Mouse (Mus musculus) cerebellum, adult 2 months (tissue): Measurements from ENCODE around the gene Gm28038. TPM values are rescaled to one million over a fixed set of nuclear protein-coding genes. Genes with fewer than 3 reads are reported as not detected.

Source experiments
- DNase-seq, 2 experiments: peaks; one replicate each; pipeline ENCODE4 v3.0.0; 2021
- H3K27ac ChIP-seq: fragments of 200-500 bp; 2 replicates; pipeline ENCODE4 v1.5.1; 2012; ENCODE audit warnings: low read length, control low read depth, inconsistent platforms; ENCODE audit not compliant: insufficient read depth
- H3K27me3 ChIP-seq: fragments of 200-500 bp; 2 replicates; pipeline ENCODE4 v1.6.1; 2012; ENCODE audit warnings: inconsistent platforms, mild to moderate bottlenecking, low read length, moderate library complexity; ENCODE audit not compliant: control insufficient read depth, insufficient read depth
- H3K4me1 ChIP-seq: fragments of 200-500 bp; 2 replicates; pipeline ENCODE4 v1.6.1; 2011; ENCODE audit warnings: low read length; ENCODE audit not compliant: control insufficient read depth, insufficient read depth
- H3K4me3 ChIP-seq: fragments of 200-500 bp; replicated peaks from 2 replicates; pipeline ENCODE3; 2011; ENCODE audit warnings: mild to moderate bottlenecking, low read depth, low read length, control low read depth; ENCODE audit not compliant: insufficient read depth
- CTCF ChIP-seq: fragments of 200-500 bp; IDR thresholded peaks from 2 replicates; pipeline ENCODE4 v1.5.1; 2011; ENCODE audit warnings: low read depth, mild to moderate bottlenecking, control low read depth, low read length, moderate library complexity, borderline replicate concordance; ENCODE audit not compliant: insufficient read depth
- POLR2A ChIP-seq: fragments of 200-500 bp; IDR thresholded peaks from 2 replicates; pipeline ENCODE4 v1.6.1; 2011; ENCODE audit warnings: low read length, control low read depth, borderline replicate concordance; ENCODE audit not compliant: insufficient read depth
- WGBS: fragments of 180-500 bp; shearing (Covaris S2); methylation state at CpG from one replicate; pipeline ENCODE4 v1.1.7; 2018; 5-methylcytosine and 5-hydroxymethylcytosine counted together
- polyA plus RNA-seq: library from polyadenylated mRNA; depleted of rRNA; stranded (reverse); fragments of >200 nt; gene quantifications from 2 replicates; pipeline ENCODE4 v1.2.3, GENCODE M21; 2012

The Gm28038 gene
- polyA plus RNA-seq, 1 experiment: not detected

DNA sequence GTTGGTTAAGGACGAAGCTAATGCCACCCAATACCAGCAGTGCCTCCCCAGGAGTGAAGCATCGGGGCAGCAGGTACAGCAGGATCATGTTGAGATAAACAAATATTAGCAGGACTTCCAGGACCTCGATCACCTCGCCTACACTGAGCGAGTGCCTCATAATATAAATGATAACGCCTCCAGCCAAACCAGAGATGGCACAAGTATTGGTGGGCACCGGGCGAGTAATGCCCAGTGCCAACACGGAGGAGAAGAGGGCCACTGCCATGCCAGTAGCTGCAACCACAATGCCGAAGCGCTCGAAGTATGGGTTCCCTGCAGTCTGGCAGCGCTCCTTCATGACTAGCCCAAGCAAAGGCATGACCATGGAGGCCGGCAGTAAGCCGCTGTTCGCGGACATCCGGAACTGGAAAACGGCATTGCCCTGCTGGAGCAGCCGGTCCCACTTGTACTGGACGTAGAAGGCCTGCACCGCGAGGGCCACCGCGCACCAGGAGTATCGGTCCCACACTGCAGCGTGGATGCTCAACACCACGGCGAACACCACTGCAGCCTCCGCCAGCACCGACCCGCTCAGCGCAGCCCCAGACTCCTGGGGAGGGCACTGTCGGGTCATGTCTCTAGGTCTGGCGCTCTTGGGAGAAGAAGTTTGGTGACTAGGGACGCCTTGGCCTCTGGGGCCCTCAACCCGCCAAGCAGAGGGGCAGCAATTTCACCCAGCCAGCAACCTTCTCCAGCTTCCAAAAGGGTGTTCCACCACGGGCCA is 4.8 kb downstream of the Gm28038 start:
- DNase-seq: peak in 1 of 2 experiments; percentile 20
- H3K27me3 ChIP-seq: no peaks in the 10 kb centered on the region
- WGBS: 11% methylated on average over 38 of the region's 38 CpGs
- no peak overlapping the region for H3K27ac ChIP-seq
- peaks cover 10% of the 10 kb centered on the region for H3K4me1 ChIP-seq
- H3K4me3 ChIP-seq: peak overlapping the region; percentile 89
- TF ChIP-seq CTCF (no peak), POLR2A (no peak)

GRCm38 (mm10) chr2:30286192-30287026 is 5.6 kb downstream of the Gm28038 start, which contains the start of the genes Dolk and Nup188:
TSS of gene Dolk (minus strand) at chr2:30286334.
TSS of gene Nup188 (plus strand) at chr2:30286397.
- H3K27ac ChIP-seq: peak within 1 kb of the TSS; percentile 11; the same call in 1 of the 2 replicates
- DNase-seq: peak; percentile 94 to 96

GRCm38 (mm10) chr2:30287027-30287373 is 6.2 kb downstream of the Gm28038 start:
- WGBS: under 1% methylated on average over 10 of the region's 10 CpGs
- no peak overlapping the region for H3K27ac ChIP-seq
- H3K4me3 ChIP-seq: peak overlapping the region; percentile 89
- peaks cover 10% of the 10 kb centered on the region for H3K4me1 ChIP-seq
- H3K27me3 ChIP-seq: no peaks in the 10 kb centered on the region
- DNase-seq: peak; percentile 26 to 37
- TF ChIP-seq CTCF (no peak), POLR2A (no peak)

More at GRCm38 (mm10) chr2:30286192-30287026, 5.6 kb downstream of the Gm28038 start, which contains the start of the genes Dolk and Nup188:
- WGBS: under 1% methylated on average over 64 of the region's 68 CpGs
- no peak for TF ChIP-seq CTCF
- TF ChIP-seq POLR2A: peak; percentile 95
- Histone ChIP-seq H3K4me3 (peak within 1 kb of the TSS; percentile 89), H3K27me3 (no peaks in the 10 kb centered on the region), H3K4me1 (peaks cover 10% of the 10 kb centered on the region)

- H3K4me1 ChIP-seq: no peaks in the 10 kb centered on the region
- H3K4me3 ChIP-seq: no peak overlapping the region
- TF ChIP-seq CTCF (no peak), POLR2A (no peak)
- no peak overlapping the region for H3K27ac ChIP-seq
- H3K27me3 ChIP-seq: no peaks in the 10 kb centered on the region
- WGBS: 78% methylated on average over 3 of the region's 3 CpGs
- DNase-seq: no peak
Observed at GRCm38 (mm10) chr2:30299525-30299924, 18.7 kb downstream of the Gm28038 start.

DNA sequence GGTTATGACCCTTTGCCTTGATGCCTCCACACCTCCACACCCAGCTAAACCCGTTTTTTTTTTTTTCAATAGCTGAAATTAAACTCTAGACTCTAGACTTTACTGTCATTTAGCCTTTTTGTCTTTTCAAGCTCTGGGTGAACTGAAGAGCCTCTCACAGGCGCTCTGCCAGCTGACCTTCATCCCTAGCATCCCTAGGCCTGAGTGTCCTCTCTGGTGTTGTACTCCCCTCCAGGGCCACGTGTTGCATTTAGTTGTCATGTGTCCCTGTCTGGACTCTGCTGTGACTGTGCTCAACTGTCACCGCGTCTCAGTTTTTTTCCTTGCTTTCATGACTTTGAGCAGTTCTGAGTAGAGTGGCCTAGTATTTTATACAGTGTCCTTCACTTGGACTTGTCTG is 19.1 kb downstream of the Gm28038 start:
- Histone ChIP-seq H3K27ac (no peak overlapping the region), H3K27me3 (no peaks in the 10 kb centered on the region), H3K4me1 (no peaks in the 10 kb centered on the region), H3K4me3 (no peak overlapping the region)
- TF ChIP-seq CTCF (no peak), POLR2A (no peak)
- WGBS: 84% methylated on average over 5 of the region's 5 CpGs
- DNase-seq: no peak

DNA sequence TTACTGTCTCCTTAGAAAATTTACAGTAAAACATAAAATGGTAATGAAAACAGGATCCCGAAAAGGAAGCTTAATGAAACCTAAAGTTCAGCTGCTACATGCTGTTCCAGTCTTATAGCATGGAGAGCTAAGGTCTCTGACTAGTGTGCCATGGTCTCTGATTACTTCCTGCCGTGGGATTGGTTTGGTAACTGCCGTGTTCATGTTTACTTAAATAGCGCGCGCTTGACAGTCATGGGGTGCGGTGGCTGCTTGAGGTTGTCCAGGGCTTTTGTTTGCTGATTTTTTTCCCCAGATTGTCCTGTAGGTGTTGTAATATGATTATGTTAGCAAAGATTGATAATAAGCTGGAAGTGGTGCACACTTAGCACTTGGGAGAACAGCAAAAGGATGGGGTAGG is 25.2 kb downstream of the Gm28038 start:
- Histone ChIP-seq H3K4me3 (no peak overlapping the region), H3K27ac (no peak overlapping the region), H3K4me1 (no peaks in the 10 kb centered on the region), H3K27me3 (no peaks in the 10 kb centered on the region)
- TF ChIP-seq CTCF (no peak), POLR2A (no peak)
- WGBS: 95% methylated on average over 7 of the region's 7 CpGs
- no peak for DNase-seq

DNA sequence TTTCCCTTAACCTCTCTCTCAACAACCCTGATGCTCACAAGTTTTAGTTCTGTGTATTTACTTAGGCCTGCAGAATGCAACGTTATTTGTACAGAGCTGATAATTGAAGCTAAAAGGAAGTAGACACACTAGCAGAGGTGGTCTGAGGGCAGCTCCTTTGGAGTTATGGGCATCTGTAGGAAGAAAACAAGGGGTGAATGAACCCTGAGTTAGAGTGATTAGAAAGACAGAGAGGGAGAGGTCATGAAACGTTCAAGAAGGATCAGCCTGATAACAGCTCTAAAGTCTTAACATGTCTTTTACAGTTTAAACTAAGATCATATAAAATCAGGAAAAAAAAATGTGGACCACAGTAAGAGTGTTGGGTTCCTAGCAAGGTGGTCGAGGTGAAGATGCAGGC is 28.5 kb downstream of the Gm28038 start:
- no peak for TF ChIP-seq POLR2A
- no peak for TF ChIP-seq CTCF
- 91% methylated on average over 3 of the region's 3 CpGs for WGBS
- no peaks in the 10 kb centered on the region for H3K4me1 ChIP-seq

More for the DNA sequence above, 28.5 kb downstream of the Gm28038 start:
- no peak overlapping the region for H3K27ac ChIP-seq
- no peak overlapping the region for H3K4me3 ChIP-seq
- no peaks in the 10 kb centered on the region for H3K27me3 ChIP-seq
- DNase-seq: no peak
